Mouse (Mus musculus) thymus, postnatal 4 days (tissue): ENCODE measurements around the gene Fam118a.
"Not testable (repeated sequence)": the region's sequence is repeated elsewhere in the genome, so short reads cannot be mapped to it uniquely, and the experiment has no call there.

Source experiments
- DNase-seq: peaks from one replicate; pipeline ENCODE4 v3.0.0; 2021

Gene Fam118a

GRCm38 (mm10) chr15:85015771-85016170 is 13.0 kb upstream of the Fam118a start:
- no peak for DNase-seq

- DNase-seq = peak; percentile 68
These were observed 11.6 kb upstream of the Fam118a start, which contains the start of gene Upk3a for GRCm38 (mm10) chr15:85016951-85017664. Gene Upk3a (plus strand): TSS chr15:85017141.

GRCm38 (mm10) chr15:85022211-85022610 is 6.5 kb upstream of the Fam118a start:
- no peak for DNase-seq

- no peak for DNase-seq
These were observed 2.6 kb upstream of the Fam118a start for GRCm38 (mm10) chr15:85026197-85026596.

- DNase-seq = no peak
These were observed 1.0 kb upstream of the Fam118a start for GRCm38 (mm10) chr15:85027740-85028139.

GRCm38 (mm10) chr15:85030643-85031042 is 1.9 kb downstream of the Fam118a start:
- DNase-seq = not testable (repeated sequence)

- no peak for DNase-seq
These were observed 3.1 kb downstream of the Fam118a start for GRCm38 (mm10) chr15:85031866-85032265.

- DNase-seq = not testable (repeated sequence)
These were observed 5.2 kb downstream of the Fam118a start for GRCm38 (mm10) chr15:85033916-85034315.

- DNase-seq = peak; percentile 98
These were observed 8.0 kb downstream of the Fam118a start for GRCm38 (mm10) chr15:85036566-85037342.

- no peak for DNase-seq
These were observed 8.6 kb downstream of the Fam118a start for GRCm38 (mm10) chr15:85037343-85037690.

- DNase-seq = no peak
These were observed 12.9 kb downstream of the Fam118a start for GRCm38 (mm10) chr15:85041546-85042225.

- DNase-seq = peak; percentile 77
These were observed 13.7 kb downstream of the Fam118a start for GRCm38 (mm10) chr15:85042361-85042954.

GRCm38 (mm10) chr15:85043116-85043515 is 14.4 kb downstream of the Fam118a start:
- DNase-seq = peak; percentile 31

GRCm38 (mm10) chr15:85043761-85044160 is 15.0 kb downstream of the Fam118a start:
- DNase-seq = no peak

- no peak for DNase-seq
These were observed 17.6 kb downstream of the Fam118a start for GRCm38 (mm10) chr15:85046230-85046950.

- DNase-seq = no peak
These were observed 19.1 kb downstream of the Fam118a start for GRCm38 (mm10) chr15:85047865-85048264.

GRCm38 (mm10) chr15:85049758-85050157 is 21.0 kb downstream of the Fam118a start:
- no peak for DNase-seq

- DNase-seq = no peak
These were observed 25.4 kb downstream of the Fam118a start for GRCm38 (mm10) chr15:85054098-85054497.

- DNase-seq = no peak
These were observed 26.4 kb downstream of the Fam118a start for GRCm38 (mm10) chr15:85055186-85055585.

- DNase-seq = no peak
These were observed 34.7 kb downstream of the Fam118a start for GRCm38 (mm10) chr15:85063421-85063820.

- peak; percentile 41 for DNase-seq
These were observed 41.8 kb downstream of the Fam118a start for GRCm38 (mm10) chr15:85070561-85070960.

- DNase-seq = no peak
These were observed 43.9 kb downstream of the Fam118a start for GRCm38 (mm10) chr15:85072651-85073050.
